Mouse (Mus musculus) heart, postnatal 0 days (tissue): ENCODE results near the gene Gm20721. TPM values are rescaled to one million over a fixed set of nuclear protein-coding genes. Genes with fewer than 3 reads are reported as not detected.

Source experiments
- ATAC-seq: fragments of 200-750 bp; cut with Nextera tagmentation; 2 replicates; pipeline ENCODE4 v1.8.0; 2017; ENCODE audit warnings: low read depth, moderate number of reproducible peaks, moderate library complexity; ENCODE audit not compliant: insufficient read depth
- DNase-seq: peaks from one replicate; pipeline ENCODE4 v3.0.0-alpha.2; 2016; ENCODE audit warnings: low spot score
- H3K27ac ChIP-seq: fragments of 300-500 bp; sonication (generic); 2 replicates; pipeline ENCODE4 v1.5.1; 2014; ENCODE audit warnings: low read depth, mild to moderate bottlenecking
- H3K27me3 ChIP-seq: fragments of 300-500 bp; sonication (generic); 2 replicates; pipeline ENCODE4 v1.6.1; 2014; ENCODE audit warnings: low read length, mixed read lengths; ENCODE audit not compliant: control insufficient read depth, insufficient read depth
- H3K36me3 ChIP-seq: fragments of 300-500 bp; sonication (generic); replicated peaks from 2 replicates; pipeline ENCODE4 v1.6.1; 2014; ENCODE audit warnings: low read length, mixed read lengths; ENCODE audit not compliant: control insufficient read depth, insufficient read depth
- H3K4me1 ChIP-seq: fragments of 300-500 bp; sonication (generic); 2 replicates; pipeline ENCODE4 v1.6.1; 2014; ENCODE audit warnings: antibody characterized with exemption; ENCODE audit not compliant: control insufficient read depth, insufficient read depth
- H3K4me2 ChIP-seq: fragments of 300-500 bp; sonication (generic); 2 replicates; pipeline ENCODE4 v1.6.1; 2014; ENCODE audit warnings: low read depth, mild to moderate bottlenecking, low read length, moderate library complexity
- H3K4me3 ChIP-seq: fragments of 300-500 bp; sonication (generic); 2 replicates; pipeline ENCODE4 v1.5.1; 2014; ENCODE audit warnings: low read depth, low read length
- H3K9ac ChIP-seq: fragments of 300-500 bp; sonication (generic); replicated peaks from 2 replicates; pipeline ENCODE4 v1.6.1; 2014; ENCODE audit warnings: low read depth, low read length, mixed read lengths
- H3K9me3 ChIP-seq: fragments of 300-500 bp; sonication (generic); replicated peaks from 2 replicates; pipeline ENCODE4 v1.6.1; 2016; ENCODE audit warnings: low read length; ENCODE audit not compliant: control insufficient read depth
- CTCF ChIP-seq: IDR thresholded peaks from 2 replicates; pipeline ENCODE4 v1.5.1; 2016; ENCODE audit warnings: antibody characterized with exemption, control low read depth, low read depth
- EP300 ChIP-seq: IDR thresholded peaks from 2 replicates; pipeline ENCODE4 v1.6.1; 2016; ENCODE audit warnings: antibody characterized with exemption, low read depth
- WGBS: fragments of 180-500 bp; shearing (Covaris S2); extraction: QIAGEN DNeasy Blood & Tissue Kit; methylation state at CpG from one replicate; pipeline ENCODE4 v1.1.7; 2014; 5-methylcytosine and 5-hydroxymethylcytosine counted together
- polyA plus RNA-seq: library from polyadenylated mRNA; unstranded; fragments of >200 nt; fragmentation: Nextera tagmentation; extraction: Ambion mirVana; gene quantifications from 2 replicates; pipeline ENCODE4 v1.2.1, GENCODE M21; 2015
- total RNA-seq: library from RNA; depleted of rRNA; stranded (reverse); fragments of >200 nt; gene quantifications from 2 replicates; pipeline ENCODE4 v1.2.3, GENCODE M21; 2014; ENCODE audit warnings: low replicate concordance

Gm20721 gene
- total and polyA plus RNA-seq, 2 experiments from 2014 or later, result 11.3 TPM; not detected in 1

DNA sequence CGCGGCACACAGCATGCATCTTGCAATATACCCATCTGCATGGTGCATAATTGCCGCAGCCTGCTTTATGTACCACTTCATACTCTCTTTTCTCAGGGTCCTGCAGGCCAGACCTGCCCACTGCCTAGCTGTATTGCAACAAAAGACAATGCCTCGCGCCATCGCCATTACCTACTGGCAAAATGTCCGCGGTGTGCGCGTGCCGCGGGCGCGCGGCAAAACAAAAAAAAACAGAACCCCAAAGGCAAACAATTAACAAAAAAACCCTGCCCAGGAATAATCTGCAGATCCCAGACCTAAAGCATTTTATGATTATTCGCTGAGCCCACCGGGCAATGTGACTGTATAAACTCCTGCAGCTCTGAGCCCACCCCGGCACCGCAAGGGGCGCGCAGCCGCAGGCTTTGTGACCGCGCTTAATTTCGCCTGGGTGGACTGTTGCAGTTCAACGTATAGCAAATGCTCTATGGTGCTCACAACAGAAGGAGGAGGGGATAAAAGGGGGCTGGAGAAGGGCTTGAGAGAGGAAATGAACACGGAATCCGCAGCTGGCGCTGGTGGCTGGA, 50.5 kb downstream of the Gm20721 start:
- ATAC-seq, result no peak
- Histone ChIP-seq H3K9me3 (peaks cover 44% of the 10 kb centered on the region), H3K4me1 (peaks cover 11% of the 10 kb centered on the region; the same call in 1 of the 2 replicates)

DNA sequence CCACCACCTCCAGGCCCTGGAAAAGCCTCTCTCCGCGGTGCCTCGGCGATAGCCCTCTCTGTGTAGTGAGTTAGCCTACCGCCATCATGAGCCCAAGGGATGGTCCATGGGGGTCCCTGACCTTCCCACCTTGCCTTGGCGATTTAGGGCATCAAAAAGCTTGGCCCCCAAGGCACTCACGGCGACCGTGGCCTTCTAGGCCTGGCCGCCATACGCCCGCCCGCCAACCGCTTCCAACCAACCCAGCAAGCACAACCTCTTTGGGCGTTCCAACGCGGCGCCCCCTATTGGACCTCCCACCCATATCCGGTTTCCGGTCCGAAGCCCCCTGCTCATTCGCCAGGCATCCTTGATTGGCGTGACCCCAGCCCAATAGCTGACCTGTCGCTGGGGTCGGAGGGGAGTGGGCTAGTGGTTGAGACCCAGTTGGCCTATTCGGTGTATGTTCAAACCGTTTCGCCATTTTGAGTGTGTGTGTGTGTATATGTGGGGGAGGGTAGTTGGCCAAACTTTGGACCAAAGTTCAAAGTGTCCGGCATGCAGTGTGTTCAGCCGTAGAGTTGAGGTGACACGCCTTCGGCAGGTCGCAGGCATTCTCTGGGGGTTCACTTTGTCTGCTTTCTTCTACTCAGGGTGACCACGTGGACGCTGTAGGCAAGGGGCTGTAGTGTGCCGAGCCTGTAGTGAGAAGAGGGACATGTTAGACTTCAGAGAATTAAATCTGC, 51.2 kb downstream of the Gm20721 start:
- Histone ChIP-seq H3K4me1 (peaks cover 11% of the 10 kb centered on the region; the same call in 1 of the 2 replicates), H3K9me3 (peaks cover 39% of the 10 kb centered on the region), H3K4me2 (peak overlapping the region; percentile 71), H3K27me3 (peaks cover 32% of the 10 kb centered on the region), H3K27ac (peak overlapping the region; percentile 85), H3K4me3 (peak overlapping the region; percentile 66), H3K9ac (peak overlapping the region; percentile 68), H3K36me3 (no peaks in the 10 kb centered on the region)
- TF ChIP-seq CTCF, result peak; percentile 9; the same call in 1 of the 2 replicates
- no peak for TF ChIP-seq EP300
- 50% methylated on average over 36 of the region's 36 CpGs for WGBS
- ATAC-seq (peak; percentile 86), DNase-seq (peak; percentile 73)

More for the DNA sequence above, 50.5 kb downstream of the Gm20721 start:
- no peak for DNase-seq
- Histone ChIP-seq H3K9ac (no peak overlapping the region), H3K27me3 (peaks cover 33% of the 10 kb centered on the region), H3K4me2 (peak overlapping the region; percentile 71), H3K27ac (peak overlapping the region; percentile 43), H3K36me3 (no peaks in the 10 kb centered on the region), H3K4me3 (peak overlapping the region; percentile 66)
- 41% methylated on average over 29 of the region's 29 CpGs for WGBS
- TF ChIP-seq EP300 (no peak), CTCF (no peak)

DNA sequence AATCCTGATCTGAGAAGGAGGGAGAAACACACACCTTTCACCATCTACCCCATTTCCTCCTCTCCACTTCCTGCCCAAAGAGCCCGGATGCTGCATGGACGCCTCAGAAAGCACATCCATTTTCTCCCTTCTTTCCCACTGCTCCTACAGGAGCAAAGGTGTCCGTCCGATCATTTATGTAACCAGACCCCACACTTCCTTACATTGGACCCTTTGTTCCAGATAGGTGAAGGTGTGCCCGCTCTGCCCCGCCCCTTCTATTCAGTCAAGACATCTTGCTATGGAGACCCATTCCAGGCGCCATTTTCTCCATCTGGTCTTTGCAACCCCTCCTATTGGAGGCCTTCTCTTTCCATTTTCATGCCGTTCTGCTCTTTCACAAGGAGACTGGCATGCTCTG, 52.1 kb downstream of the Gm20721 start:
- ATAC-seq, result no peak
- H3K27ac ChIP-seq, result peak overlapping the region; percentile 85

DNA sequence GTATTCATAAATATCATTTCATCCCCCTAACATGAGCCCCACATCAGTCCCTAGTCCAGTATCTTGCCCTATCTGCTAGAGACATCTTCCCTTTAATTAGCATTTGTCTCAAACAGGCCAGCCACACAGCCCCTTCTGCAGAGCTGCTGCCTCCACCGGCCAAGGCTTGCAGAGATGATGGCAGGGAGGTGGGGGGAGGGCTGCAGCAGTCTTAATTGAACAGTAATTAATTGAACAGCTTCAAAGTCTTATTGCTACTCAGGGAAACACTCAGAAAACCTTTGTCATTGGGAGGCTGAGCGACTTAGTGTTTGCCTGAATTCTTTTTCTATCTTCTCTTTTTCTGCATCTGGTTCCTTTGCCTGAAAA, 54.9 kb downstream of the Gm20721 start:
- 63% methylated on average over 2 of the region's 2 CpGs for WGBS

More for the DNA sequence above, 52.1 kb downstream of the Gm20721 start:
- peak overlapping the region; percentile 71 for H3K4me2 ChIP-seq
- H3K9ac ChIP-seq, result peak overlapping the region; percentile 68
- peaks cover 11% of the 10 kb centered on the region; the same call in 1 of the 2 replicates for H3K4me1 ChIP-seq
- H3K27me3 ChIP-seq, result peaks cover 25% of the 10 kb centered on the region
- H3K4me3 ChIP-seq, result peak overlapping the region; percentile 66
- H3K9me3 ChIP-seq, result peaks cover 33% of the 10 kb centered on the region
- no peak for DNase-seq
- TF ChIP-seq CTCF, result no peak
- no peak for TF ChIP-seq EP300
- no peaks in the 10 kb centered on the region for H3K36me3 ChIP-seq
- 51% methylated on average over 8 of the region's 8 CpGs for WGBS

DNA sequence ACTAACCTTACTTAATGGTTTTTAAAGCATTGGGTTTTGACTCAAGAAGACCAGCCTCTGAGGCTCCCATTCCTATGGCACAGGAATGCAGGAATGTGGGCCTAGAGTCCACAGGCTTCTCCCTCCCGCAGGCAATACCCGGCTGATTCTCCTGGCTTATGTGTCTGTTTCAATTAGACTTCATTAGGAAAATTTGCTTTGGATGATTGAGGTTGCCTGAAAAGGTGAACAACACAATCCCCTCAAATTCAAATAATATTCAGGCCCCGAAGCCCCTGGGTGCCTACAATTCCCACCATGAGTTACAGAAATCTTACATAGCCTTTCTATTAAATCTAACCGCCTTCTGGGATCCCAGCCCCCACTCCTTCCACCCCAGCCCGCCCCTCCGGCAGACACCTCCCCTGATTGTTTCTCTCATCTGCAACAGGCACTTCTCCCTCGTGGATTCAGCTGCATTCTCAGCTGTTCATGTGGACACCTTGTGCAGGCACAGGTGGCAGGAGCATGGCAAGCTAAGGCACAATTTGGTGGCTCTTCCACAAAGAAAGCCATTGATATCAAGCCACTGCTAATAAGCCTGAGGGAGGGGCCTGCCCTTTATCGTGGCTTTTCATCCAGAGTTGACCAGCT, 55.4 kb downstream of the Gm20721 start:
- ATAC-seq (no peak), DNase-seq (no peak)
- no peak overlapping the region for H3K27ac ChIP-seq
- peaks cover 6% of the 10 kb centered on the region for H3K36me3 ChIP-seq
- peaks cover 11% of the 10 kb centered on the region; the same call in 1 of the 2 replicates for H3K4me1 ChIP-seq
- H3K4me2 ChIP-seq, result peak overlapping the region; percentile 24
- 53% methylated on average over 8 of the region's 8 CpGs for WGBS
- H3K27me3 ChIP-seq, result peaks cover 29% of the 10 kb centered on the region
- H3K9me3 ChIP-seq, result peaks cover 15% of the 10 kb centered on the region; the same call in 1 of the 2 replicates
- TF ChIP-seq EP300, result no peak
- no peak for TF ChIP-seq CTCF
- H3K9ac ChIP-seq, result no peak overlapping the region
- no peak overlapping the region for H3K4me3 ChIP-seq

More for the DNA sequence above, 54.9 kb downstream of the Gm20721 start:
- Histone ChIP-seq H3K27me3 (peaks cover 24% of the 10 kb centered on the region), H3K36me3 (0 out of 2 replicates have a peak, but pooled peaks cover 3% of the 10 kb centered on the region), H3K4me3 (no peak overlapping the region), H3K4me1 (peaks cover 11% of the 10 kb centered on the region; the same call in 1 of the 2 replicates), H3K27ac (0 out of 2 replicates have a peak overlapping the region, but pooled peaks have one; percentile 58), H3K4me2 (peak overlapping the region; percentile 24), H3K9ac (no peak overlapping the region), H3K9me3 (0 out of 2 replicates have a peak, but pooled peaks cover 15% of the 10 kb centered on the region)
- no peak for TF ChIP-seq EP300
- TF ChIP-seq CTCF, result no peak
- DNase-seq, result no peak
- ATAC-seq, result no peak
